Mouse (Mus musculus): ENCODE results near the gene Vmn1r31.

Vmn1r31 gene

DNA sequence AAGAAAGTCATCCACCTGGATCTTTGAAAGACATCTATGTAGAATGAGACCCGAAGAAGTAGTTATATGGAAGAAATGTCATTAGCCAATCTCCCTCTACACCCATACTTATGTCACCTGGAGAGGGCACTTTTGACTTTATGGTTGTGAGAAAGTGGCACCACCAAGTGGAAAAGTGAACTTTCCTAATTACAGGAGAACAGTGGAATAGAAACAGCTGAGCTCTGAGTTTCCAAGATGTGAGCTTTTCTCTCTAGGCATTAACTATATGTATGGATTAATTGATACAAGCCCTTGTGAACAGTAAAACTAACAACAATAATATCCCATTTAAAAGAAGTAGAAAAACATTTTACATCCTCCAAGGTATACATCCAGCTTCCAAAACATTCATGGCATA is at the start of gene Vmn1r31:
TSS of gene Vmn1r31 (minus strand) at position 101 of the 400 bp plus-strand sequence.
- no peak for DNase-seq (ENCODE audit: low read depth)

DNA sequence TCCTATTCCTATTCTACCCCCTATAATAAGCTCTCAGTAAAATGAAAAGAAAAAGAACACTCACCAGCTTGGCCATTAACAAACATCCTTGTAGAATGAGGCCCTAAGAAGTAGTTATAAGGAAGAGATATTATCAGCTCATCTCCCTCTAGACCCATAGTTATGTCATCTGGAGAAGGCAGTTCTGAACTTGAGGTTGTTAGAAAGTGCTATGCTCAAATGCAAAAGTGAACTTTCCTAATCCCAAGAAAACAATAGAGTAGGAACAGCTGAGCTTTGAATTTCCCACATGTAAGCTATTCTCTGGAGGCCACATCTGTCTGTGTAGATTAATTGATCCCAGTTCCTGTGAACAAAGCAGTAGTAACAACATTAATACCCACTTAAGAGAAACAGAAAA is 31.8 kb downstream of the Vmn1r31 start, which contains the start of gene Vmn1r30:
TSS of gene Vmn1r30 (minus strand) at position 101 of the 400 bp plus-strand sequence.
- DNase-seq (ENCODE audit: low read depth): no peak

All from c-Kit-positive CD71-positive TER-119-negative erythroid progenitor cells, embryonic 14.5 days (primary cell).